Mouse (Mus musculus): ENCODE data around the gene Bsn.

- TF ChIP-seq POLR2A (IDR thresholded peaks at IDR 0.05; ENCODE audit: insufficient read depth, low read depth, low read length) (no peak), CTCF (IDR thresholded peaks at IDR 0.05; ENCODE audit: insufficient read depth, low read depth, low read length) (no peak)
These were observed 20.4 kb downstream of the Bsn start for GRCm38 (mm10) chr9:108169751-108170150.

All from olfactory bulb, adult 2 months (tissue).